Mouse (Mus musculus): ENCODE data around the gene P3h4.
A peak's percentile ranks its signal among the peaks of the same experiment; 100 is the strongest.

The P3h4 gene

GRCm38 (mm10) chr11:100408835-100409462 lies 5.7 kb downstream of the P3h4 start:
- no peak for DNase-seq (ENCODE audit: low read depth, low spot score)

- DNase-seq (ENCODE audit: low read depth, low spot score) = peak; percentile 61
These were observed 6.4 kb downstream of the P3h4 start for GRCm38 (mm10) chr11:100408076-100408834.

GRCm38 (mm10) chr11:100406995-100407705 lies 7.5 kb downstream of the P3h4 start:
- DNase-seq (ENCODE audit: low read depth, low spot score) = no peak

- no peak for DNase-seq (ENCODE audit: low read depth, low spot score)
These were observed 8.4 kb downstream of the P3h4 start for GRCm38 (mm10) chr11:100406273-100406672.

- DNase-seq (ENCODE audit: low read depth, low spot score) = no peak
These were observed 10.1 kb downstream of the P3h4 start for GRCm38 (mm10) chr11:100404456-100405074.

- DNase-seq (ENCODE audit: low read depth, low spot score) = no peak
These were observed 11.0 kb downstream of the P3h4 start for GRCm38 (mm10) chr11:100403445-100404134.

- DNase-seq (ENCODE audit: low read depth, low spot score) = no peak
These were observed 12.0 kb downstream of the P3h4 start for GRCm38 (mm10) chr11:100402682-100403081.

- no peak for DNase-seq (ENCODE audit: low read depth, low spot score)
These were observed 12.4 kb downstream of the P3h4 start for GRCm38 (mm10) chr11:100402240-100402639.

- no peak for DNase-seq (ENCODE audit: low read depth, low spot score)
These were observed 13.8 kb downstream of the P3h4 start for GRCm38 (mm10) chr11:100400842-100401241.

- DNase-seq (ENCODE audit: low read depth, low spot score) = no peak
These were observed 14.7 kb downstream of the P3h4 start for GRCm38 (mm10) chr11:100399727-100400538.

- DNase-seq (ENCODE audit: low read depth, low spot score) = no peak
These were observed 15.3 kb downstream of the P3h4 start for GRCm38 (mm10) chr11:100399320-100399719.

- DNase-seq (ENCODE audit: low read depth, low spot score) = no peak
These were observed 16.1 kb downstream of the P3h4 start for GRCm38 (mm10) chr11:100398517-100398916.

GRCm38 (mm10) chr11:100397600-100398389 lies 16.8 kb downstream of the P3h4 start, which contains the start of gene Jup:
Jup (minus strand) TSS chr11:100397763.
- DNase-seq (ENCODE audit: low read depth, low spot score) = peak; percentile 99

- DNase-seq (ENCODE audit: low read depth, low spot score) = no peak
These were observed 17.6 kb downstream of the P3h4 start for GRCm38 (mm10) chr11:100396886-100397599.

GRCm38 (mm10) chr11:100395861-100396631 lies 18.6 kb downstream of the P3h4 start:
- no peak for DNase-seq (ENCODE audit: low read depth, low spot score)

GRCm38 (mm10) chr11:100395200-100395599 lies 19.4 kb downstream of the P3h4 start:
- peak; percentile 85 for DNase-seq (ENCODE audit: low read depth, low spot score)

- DNase-seq (ENCODE audit: low read depth, low spot score) = no peak
These were observed 20.1 kb downstream of the P3h4 start for GRCm38 (mm10) chr11:100394353-100395074.

GRCm38 (mm10) chr11:100393733-100394132 lies 20.9 kb downstream of the P3h4 start:
- DNase-seq (ENCODE audit: low read depth, low spot score) = no peak

Data from skeletal muscle tissue, adult 2 months (tissue).